Mouse (Mus musculus) adrenal gland, postnatal 0 days (tissue): ENCODE results near the gene Fpr2. TPM values are rescaled to one million over a fixed set of nuclear protein-coding genes. Genes with fewer than 3 reads are reported as not detected.

Experiments used
- polyA plus RNA-seq: library from polyadenylated mRNA; unstranded; fragments of >200 nt; fragmentation: Nextera tagmentation; extraction: Ambion mirVana; gene quantifications from 2 replicates; pipeline ENCODE4 v1.2.1, GENCODE M21; 2015

Gene Fpr2
- polyA plus RNA-seq = 1.2 and 1.8 TPM in 2 replicates

DNA sequence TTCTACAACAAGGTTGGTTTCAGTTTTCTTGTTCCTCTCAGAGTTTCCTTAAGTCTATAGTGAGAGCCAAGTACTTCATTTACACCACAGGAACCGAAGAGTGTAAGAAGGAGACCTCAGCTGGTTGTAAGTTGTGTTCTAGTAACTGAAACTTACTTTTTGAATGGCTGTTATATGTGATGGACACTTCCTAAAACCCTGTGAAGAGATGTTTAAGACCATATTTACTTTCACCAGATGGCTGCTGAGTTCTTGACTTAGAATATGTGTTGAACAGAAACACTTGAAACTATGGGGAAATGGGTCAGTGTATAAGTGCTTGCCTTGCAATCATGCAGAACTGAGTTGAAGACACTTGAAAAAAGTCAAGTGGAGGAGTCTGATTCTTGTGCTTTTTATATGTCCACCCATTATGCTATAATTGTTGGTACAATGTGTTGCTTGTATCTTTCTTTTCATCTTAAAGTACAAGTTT lies at the start of gene Fpr2, which contains the start of gene Fpr3:
Gene Fpr2 (plus strand): TSS at position 51 of the 475 bp plus-strand sequence.
Gene Fpr3 (plus strand): TSS at position 79 of the 475 bp plus-strand sequence.

DNA sequence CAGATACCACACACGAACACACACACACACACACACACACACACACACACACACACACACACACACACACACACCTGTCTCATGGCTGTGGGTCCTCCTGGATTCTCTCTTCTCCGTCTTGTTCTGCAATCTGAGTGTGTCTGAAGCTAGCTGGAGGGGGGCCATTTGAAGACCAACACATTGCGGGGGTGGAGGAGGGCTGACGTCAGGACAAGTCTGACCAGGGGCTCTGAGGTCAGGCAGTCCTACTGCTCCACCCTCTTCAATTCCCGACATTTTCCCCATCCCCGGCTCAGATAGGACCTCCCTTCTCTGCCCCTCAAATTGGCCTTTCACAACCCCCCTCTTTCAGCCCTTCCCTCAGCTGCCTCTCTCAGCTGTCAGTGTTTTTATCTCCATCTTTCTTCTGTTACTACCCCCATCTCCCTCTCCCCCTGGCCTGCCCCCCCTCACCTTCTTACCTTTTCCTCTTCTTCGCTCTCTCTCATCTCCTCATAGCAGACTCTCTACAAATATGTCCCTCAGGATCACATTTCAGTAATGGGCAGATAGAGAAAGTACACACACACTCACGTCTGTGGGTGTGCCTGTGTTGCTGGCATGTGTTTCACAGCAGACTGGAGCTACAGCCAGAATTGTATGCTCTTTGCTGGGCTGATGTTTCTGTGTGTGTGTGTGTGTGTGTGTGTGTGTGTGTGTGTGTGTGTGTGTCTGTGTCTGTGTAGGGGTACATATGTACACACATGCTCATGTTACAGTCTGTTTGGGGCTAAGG lies 32.4 kb upstream of the Fpr2 start, which contains the start of gene Has1:
Gene Has1 (minus strand): TSS at position 142 of the 775 bp plus-strand sequence.

GRCm38 (mm10) chr17:17883840-17884239 lies 3.8 kb upstream of the Fpr2 start, which contains the start of gene Fpr1:
Gene Fpr1 (minus strand): TSS chr17:17883940.

Other genes with a start within 250 kb of the Fpr2 start
- not detected in 2 replicates for gene Vmn2r90, start 184.1 kb upstream of the Fpr2 start, polyA plus RNA-seq
- gene Spaca6, start 60.7 kb upstream of the Fpr2 start, polyA plus RNA-seq = 9.2 and 28.5 TPM in 2 replicates
- gene Has1, start 32.6 kb upstream of the Fpr2 start, polyA plus RNA-seq = 1.4 and 1.5 TPM in 2 replicates
- 0.61 and 1.3 TPM in 2 replicates for gene Fpr1, start 3.9 kb upstream of the Fpr2 start, polyA plus RNA-seq
- gene Fpr3, start within 50 bp of the Fpr2 start, polyA plus RNA-seq = not detected in 2 replicates
- not detected in 2 replicates for gene Fpr-rs4, start 133.9 kb downstream of the Fpr2 start, polyA plus RNA-seq
- not detected in 2 replicates for gene Vmn2r124, start 161.6 kb downstream of the Fpr2 start, polyA plus RNA-seq
- gene Vmn2r91, start 197.2 kb downstream of the Fpr2 start, polyA plus RNA-seq = not detected in 2 replicates